Mouse (Mus musculus) heart, adult 2 months (tissue): ENCODE data around the gene Rpia. TPM values are rescaled to one million over a fixed set of nuclear protein-coding genes. Genes with fewer than 3 reads are reported as not detected.

Source experiments
- DNase-seq, 2 experiments: peaks; one replicate each; pipeline ENCODE4 v3.0.0; 2021
- H3K27ac ChIP-seq: fragments of 200-600 bp; 2 replicates; pipeline ENCODE4 v1.8.1; 2022
- H3K27me3 ChIP-seq: fragments of 200-500 bp; 2 replicates; pipeline ENCODE4 v1.6.1; 2012; ENCODE audit warnings: mild to moderate bottlenecking, low read length, inconsistent platforms, mixed read lengths; ENCODE audit not compliant: control insufficient read depth, insufficient read depth
- H3K36me3 ChIP-seq: fragments of 200-500 bp; 2 replicates; pipeline ENCODE4 v1.6.1; 2012; ENCODE audit warnings: low read length, inconsistent platforms; ENCODE audit not compliant: control insufficient read depth, insufficient read depth
- H3K4me1 ChIP-seq: fragments of 200-500 bp; 2 replicates; pipeline ENCODE4 v1.6.1; 2011; ENCODE audit warnings: low read length; ENCODE audit not compliant: control insufficient read depth, insufficient read depth
- H3K4me3 ChIP-seq: fragments of 200-600 bp; 2 replicates; pipeline ENCODE4 v1.8.1; 2022
- H3K79me2 ChIP-seq: fragments of 200-500 bp; replicated peaks from 2 replicates; pipeline ENCODE4 v1.6.1; 2012; ENCODE audit warnings: mild to moderate bottlenecking, inconsistent platforms, low read length, moderate library complexity, mixed read lengths; ENCODE audit not compliant: control insufficient read depth, insufficient read depth
- H3K9ac ChIP-seq: fragments of 200-500 bp; 2 replicates; pipeline ENCODE4 v1.6.1; 2012; ENCODE audit warnings: low read depth, mild to moderate bottlenecking, control low read depth, inconsistent platforms, low read length, mixed read lengths
- CTCF ChIP-seq: fragments of 200-600 bp; IDR thresholded peaks from 2 replicates; pipeline ENCODE4 v1.8.1; 2022; ENCODE audit warnings: antibody characterized with exemption, mild to moderate bottlenecking, moderate library complexity
- EP300 ChIP-seq: fragments of 200-500 bp; IDR thresholded peaks from 2 replicates; pipeline ENCODE4 v1.6.1; 2011; ENCODE audit warnings: low read depth, low read length, control low read depth; ENCODE audit not compliant: insufficient read depth
- POLR2A ChIP-seq: fragments of 200-500 bp; IDR thresholded peaks from 2 replicates; pipeline ENCODE4 v1.6.1; 2011; ENCODE audit warnings: mild to moderate bottlenecking, low read depth, low read length, control low read depth; ENCODE audit not compliant: insufficient read depth
- WGBS: fragments of 180-500 bp; shearing (Covaris S2); methylation state at CpG from one replicate; pipeline ENCODE4 v1.1.7; 2018; 5-methylcytosine and 5-hydroxymethylcytosine counted together
- intact Hi-C: fragments of 180-260 bp; cut with DNase I; formaldehyde crosslinking; loops from one replicate; pipeline ENCODE4 v1.15.1; 2025
- polyA plus RNA-seq: library from polyadenylated mRNA; depleted of rRNA; stranded (reverse); fragments of >200 nt; gene quantifications from 2 replicates; pipeline ENCODE4 v1.2.3, GENCODE M21; 2012
- total RNA-seq, 2 experiments: library from RNA; stranded (reverse); gene quantifications; 2 replicates each; pipeline ENCODE4 v1.2.3; 2021

Rpia gene
- total and polyA plus RNA-seq, 3 experiments, result 6.6 to 15.2 (median 12.9) TPM

DNA sequence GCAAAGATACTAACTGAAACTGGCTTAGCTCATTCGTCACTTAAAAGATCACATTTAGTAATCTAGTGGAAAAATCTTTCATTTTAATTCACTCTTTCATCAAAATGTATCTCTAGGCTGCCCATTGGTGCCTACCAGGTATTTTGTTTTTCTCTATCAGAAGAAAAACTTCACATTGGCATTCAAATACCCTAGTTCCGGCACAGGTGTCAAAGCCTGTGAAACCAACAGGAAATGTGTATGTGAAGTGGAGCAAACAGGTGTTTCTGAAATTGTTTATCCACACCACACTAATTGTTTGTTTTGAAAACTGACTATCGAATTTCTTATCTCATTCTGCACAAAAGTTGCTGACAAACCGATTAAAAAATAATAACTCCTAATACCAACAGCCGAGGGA, 27.5 kb downstream of the Rpia start:
- TF ChIP-seq CTCF (no peak), POLR2A (no peak), EP300 (no peak)
- DNase-seq, result no peak
- Histone ChIP-seq H3K79me2 (no peaks in the 10 kb centered on the region), H3K27ac (no peak overlapping the region), H3K9ac (no peak overlapping the region), H3K4me1 (no peaks in the 10 kb centered on the region), H3K27me3 (no peaks in the 10 kb centered on the region), H3K4me3 (no peak overlapping the region), H3K36me3 (no peaks in the 10 kb centered on the region)
- WGBS, result 77% methylated on average over 5 of the region's 5 CpGs
- intact Hi-C loops, result no loop called here

DNA sequence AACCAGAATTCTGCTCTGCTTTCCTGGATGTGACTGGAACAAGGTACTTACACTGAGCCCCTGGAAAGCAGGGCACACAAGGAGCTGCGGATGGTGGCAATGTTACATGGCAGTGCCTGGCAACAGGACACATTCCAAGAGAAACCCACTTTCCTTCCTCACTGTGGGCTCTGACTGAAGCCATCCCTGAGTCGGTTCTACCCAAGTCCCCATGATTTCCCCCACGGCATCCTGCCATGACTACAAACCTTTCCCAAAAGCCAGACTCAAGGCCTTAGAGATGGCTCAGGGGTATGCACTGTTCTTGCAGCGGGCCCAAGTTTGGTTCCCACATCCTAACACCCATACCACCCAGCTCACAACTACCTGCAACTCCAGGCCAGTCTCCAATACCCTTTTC, 28.2 kb downstream of the Rpia start:
- H3K9ac ChIP-seq, result no peak overlapping the region
- H3K4me1 ChIP-seq, result no peaks in the 10 kb centered on the region
- no peaks in the 10 kb centered on the region for H3K79me2 ChIP-seq
- H3K27me3 ChIP-seq, result no peaks in the 10 kb centered on the region
- intact Hi-C loops, result no loop called here
- no peaks in the 10 kb centered on the region for H3K36me3 ChIP-seq
- no peak overlapping the region for H3K4me3 ChIP-seq
- 87% methylated on average over 4 of the region's 4 CpGs for WGBS
- DNase-seq, result no peak
- H3K27ac ChIP-seq, result no peak overlapping the region
- TF ChIP-seq CTCF, result no peak
- TF ChIP-seq EP300, result no peak
- TF ChIP-seq POLR2A, result no peak

DNA sequence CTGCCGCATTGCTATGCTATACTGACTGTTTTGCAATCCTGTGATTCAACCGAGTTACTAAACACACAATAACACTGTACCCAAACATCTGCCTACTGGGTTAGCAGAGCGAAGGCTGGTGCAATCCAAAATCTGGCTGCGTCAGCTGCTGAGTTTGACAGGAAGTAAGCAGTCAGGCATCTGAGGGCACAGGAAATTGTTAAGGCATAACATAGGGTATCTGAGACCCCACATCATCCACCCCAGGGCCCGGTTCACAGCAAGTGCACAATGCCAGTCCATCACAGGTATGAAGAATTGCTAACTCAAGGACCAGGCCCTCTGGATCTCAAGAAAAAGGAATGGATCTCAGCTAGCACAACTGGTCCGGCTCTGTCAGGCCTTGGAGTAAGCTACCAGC, 29.4 kb downstream of the Rpia start:
- H3K79me2 ChIP-seq, result no peaks in the 10 kb centered on the region
- no peak for DNase-seq
- no peaks in the 10 kb centered on the region for H3K4me1 ChIP-seq
- TF ChIP-seq POLR2A (no peak), EP300 (no peak), CTCF (no peak)
- H3K27me3 ChIP-seq, result no peaks in the 10 kb centered on the region
- intact Hi-C loops, result no loop called here
- no peak overlapping the region for H3K4me3 ChIP-seq
- no peak overlapping the region for H3K9ac ChIP-seq
- 67% methylated on average over 6 of the region's 6 CpGs for WGBS
- no peak overlapping the region for H3K27ac ChIP-seq
- no peaks in the 10 kb centered on the region for H3K36me3 ChIP-seq

GRCm38 (mm10) chr6:70760951-70761350, 31.1 kb downstream of the Rpia start:
- H3K27ac ChIP-seq, result no peak overlapping the region
- H3K4me3 ChIP-seq, result no peak overlapping the region
- no peaks in the 10 kb centered on the region for H3K4me1 ChIP-seq
- no peak for TF ChIP-seq EP300
- no peak for TF ChIP-seq CTCF
- TF ChIP-seq POLR2A, result no peak
- intact Hi-C loops, result no loop called here
- no peak for DNase-seq
- WGBS, result 64% methylated on average over 4 of the region's 4 CpGs
- no peaks in the 10 kb centered on the region for H3K36me3 ChIP-seq
- no peaks in the 10 kb centered on the region for H3K79me2 ChIP-seq
- H3K9ac ChIP-seq, result no peak overlapping the region
- no peaks in the 10 kb centered on the region for H3K27me3 ChIP-seq

DNA sequence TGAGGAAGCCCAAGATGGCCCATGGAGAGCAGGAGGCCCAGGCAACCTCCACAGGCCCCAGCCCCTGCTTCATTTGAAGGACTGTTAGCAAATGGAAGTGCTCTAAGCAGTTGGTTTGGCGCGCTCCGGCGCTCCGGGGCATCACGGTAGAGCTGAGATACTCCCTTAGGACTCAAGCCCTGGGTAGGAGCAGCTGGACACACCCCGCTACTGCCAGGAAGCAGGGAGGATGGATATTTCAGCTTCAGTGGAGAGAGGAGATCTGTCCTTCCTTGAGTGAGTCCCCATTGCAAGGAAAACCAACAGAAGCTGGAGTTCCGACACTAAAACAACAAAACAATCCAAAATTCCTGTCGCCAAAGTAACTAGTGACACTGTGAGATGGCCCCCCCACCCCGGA, 37.2 kb downstream of the Rpia start:
- no peak overlapping the region for H3K27ac ChIP-seq
- H3K27me3 ChIP-seq, result no peaks in the 10 kb centered on the region
- 87% methylated on average over 10 of the region's 10 CpGs for WGBS
- no peak overlapping the region for H3K4me3 ChIP-seq
- no peaks in the 10 kb centered on the region for H3K4me1 ChIP-seq
- DNase-seq, result no peak
- H3K36me3 ChIP-seq, result no peaks in the 10 kb centered on the region
- H3K9ac ChIP-seq, result no peak overlapping the region
- H3K79me2 ChIP-seq, result no peaks in the 10 kb centered on the region
- TF ChIP-seq POLR2A, result no peak
- no peak for TF ChIP-seq CTCF
- TF ChIP-seq EP300, result no peak
- intact Hi-C loops, result no loop called here

GRCm38 (mm10) chr6:70752351-70752750, 39.7 kb downstream of the Rpia start:
- Histone ChIP-seq H3K27me3 (no peaks in the 10 kb centered on the region), H3K4me3 (no peak overlapping the region), H3K4me1 (no peaks in the 10 kb centered on the region), H3K27ac (no peak overlapping the region), H3K36me3 (no peaks in the 10 kb centered on the region), H3K79me2 (no peaks in the 10 kb centered on the region), H3K9ac (no peak overlapping the region)
- DNase-seq, result no peak
- TF ChIP-seq EP300, result no peak
- TF ChIP-seq CTCF, result peak; percentile 61
- intact Hi-C loops, result no loop called here
- 25% methylated on average over 8 of the region's 8 CpGs for WGBS

DNA sequence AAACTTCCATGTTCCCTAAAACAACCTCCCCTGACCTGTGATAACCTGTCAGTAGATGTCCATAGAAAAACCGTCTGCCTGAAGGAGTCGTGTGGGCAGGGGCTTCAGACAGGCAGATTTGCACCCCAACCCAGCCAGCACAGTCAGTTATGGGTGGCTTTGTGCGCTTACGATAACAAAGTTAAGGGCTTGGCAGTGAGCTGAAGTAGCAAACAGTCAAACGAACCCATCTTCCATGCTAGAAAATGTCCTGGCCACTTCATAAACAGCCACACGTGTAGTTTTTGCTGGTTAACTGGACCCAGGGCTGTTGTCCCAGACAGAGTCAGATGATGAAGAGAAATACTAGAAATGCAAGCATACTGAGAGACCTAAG, 40.1 kb downstream of the Rpia start:
- Histone ChIP-seq H3K4me1 (no peaks in the 10 kb centered on the region), H3K27ac (no peak overlapping the region), H3K79me2 (no peaks in the 10 kb centered on the region), H3K4me3 (no peak overlapping the region), H3K36me3 (no peaks in the 10 kb centered on the region), H3K9ac (no peak overlapping the region), H3K27me3 (no peaks in the 10 kb centered on the region)
- no peak for TF ChIP-seq EP300
- TF ChIP-seq POLR2A, result no peak
- TF ChIP-seq CTCF, result no peak
- intact Hi-C loops, result no loop called here
- WGBS, result 58% methylated on average over 6 of the region's 6 CpGs
- no peak for DNase-seq
